Mouse (Mus musculus): ENCODE measurements around the gene Slc22a8.

- TF ChIP-seq CTCF (IDR thresholded peaks at IDR 0.05; ENCODE audit: borderline replicate concordance, insufficient read depth, low read length), result no peak
- no peak for TF ChIP-seq POLR2A (IDR thresholded peaks at IDR 0.05; ENCODE audit: low read depth, low read length)
Observed at GRCm38 (mm10) chr19:8572485-8572884, 18.6 kb upstream of the Slc22a8 start.

All from embryonic fibroblast, embryonic 13.5 days (primary cell).